Mouse (Mus musculus) heart, postnatal 10 days (tissue): ENCODE measurements at regions not wholly inside any gene's neighbourhood (a gene's known extent, or its start where the extent isn't known, plus 50 kb on each side); places are given as distances from the start of the nearest gene placed in this dataset.
A peak's percentile ranks its signal among the peaks of the same experiment; 100 is the strongest.

ENCODE experiments used
- DNase-seq, 2 experiments: peaks; one replicate each; pipeline ENCODE4 v3.0.0; 2021
- intact Hi-C: fragments of 180-260 bp; cut with DNase I; formaldehyde crosslinking; loops from one replicate; pipeline ENCODE4 v1.15.1; 2025

- DNase-seq: no peak
- intact Hi-C loops: no loop called here
Observed at GRCm38 (mm10) chr3:34761162-34761769, 111.1 kb downstream of the Sox2 start.

GRCm38 (mm10) chr3:34761783-34762182 is 111.6 kb downstream of the Sox2 start:
- DNase-seq: no peak
- intact Hi-C loops: no loop called here

GRCm38 (mm10) chr3:34764559-34764958 is 114.4 kb downstream of the Sox2 start:
- intact Hi-C loops: no loop called here
- DNase-seq: no peak

GRCm38 (mm10) chr3:34765151-34765550 is 114.9 kb downstream of the Sox2 start:
- intact Hi-C loops: no loop called here
- DNase-seq: no peak

GRCm38 (mm10) chr3:34769818-34770217 is 119.6 kb downstream of the Sox2 start:
- intact Hi-C loops: no loop called here
- DNase-seq: no peak

GRCm38 (mm10) chr3:34770271-34770670 is 120.1 kb downstream of the Sox2 start:
- DNase-seq: no peak
- intact Hi-C loops: no loop called here

- intact Hi-C loops: no loop called here
- no peak for DNase-seq
Observed at GRCm38 (mm10) chr3:34772035-34772434, 121.8 kb downstream of the Sox2 start.

- intact Hi-C loops: no loop called here
- DNase-seq: peak; percentile 12 to 20
Observed at GRCm38 (mm10) chr3:34773678-34774425, 123.6 kb downstream of the Sox2 start.

GRCm38 (mm10) chr3:34781770-34782169 is 131.6 kb downstream of the Sox2 start:
- intact Hi-C loops: no loop called here

GRCm38 (mm10) chr3:34783398-34783797 is 133.2 kb downstream of the Sox2 start:
- intact Hi-C loops: no loop called here

More at GRCm38 (mm10) chr3:34781770-34782169, 131.6 kb downstream of the Sox2 start:
- no peak for DNase-seq

GRCm38 (mm10) chr3:34787211-34787610 is 137.0 kb downstream of the Sox2 start:
- no peak for DNase-seq
- intact Hi-C loops: no loop called here

More at GRCm38 (mm10) chr3:34783398-34783797, 133.2 kb downstream of the Sox2 start:
- DNase-seq: no peak

- intact Hi-C loops: no loop called here
- peak; percentile 37 to 38 for DNase-seq
Observed at GRCm38 (mm10) chr3:34795103-34795983, 145.1 kb downstream of the Sox2 start.

- no peak for DNase-seq
- intact Hi-C loops: no loop called here
Observed at GRCm38 (mm10) chr3:34795984-34796266, 145.7 kb downstream of the Sox2 start.

GRCm38 (mm10) chr3:34808833-34809232 is 158.6 kb downstream of the Sox2 start:
- DNase-seq: no peak
- intact Hi-C loops: no loop called here

- DNase-seq: no peak
- intact Hi-C loops: no loop called here
Observed at GRCm38 (mm10) chr3:34811753-34812152, 161.5 kb downstream of the Sox2 start.

GRCm38 (mm10) chr3:34813046-34813625 is 162.9 kb downstream of the Sox2 start:
- intact Hi-C loops: no loop called here
- no peak for DNase-seq

GRCm38 (mm10) chr3:34825036-34825435 is 174.8 kb downstream of the Sox2 start:
- DNase-seq: no peak
- intact Hi-C loops: no loop called here

GRCm38 (mm10) chr3:34826396-34826795 is 176.2 kb downstream of the Sox2 start:
- intact Hi-C loops: no loop called here
- DNase-seq: no peak

- intact Hi-C loops: no loop called here
Observed at GRCm38 (mm10) chr3:34828453-34829206, 178.4 kb downstream of the Sox2 start.

GRCm38 (mm10) chr3:34836741-34837267 is 186.6 kb downstream of the Sox2 start:
- no peak for DNase-seq
- intact Hi-C loops: no loop called here

More at GRCm38 (mm10) chr3:34828453-34829206, 178.4 kb downstream of the Sox2 start:
- DNase-seq: no peak
